Mouse (Mus musculus): ENCODE data around the gene Sik3.
A peak's percentile ranks its signal among the peaks of the same experiment; 100 is the strongest.
"Not testable (repeated sequence)": the region's sequence is repeated elsewhere in the genome, so short reads cannot be mapped to it uniquely, and the experiment has no call there.

The Sik3 gene

DNA sequence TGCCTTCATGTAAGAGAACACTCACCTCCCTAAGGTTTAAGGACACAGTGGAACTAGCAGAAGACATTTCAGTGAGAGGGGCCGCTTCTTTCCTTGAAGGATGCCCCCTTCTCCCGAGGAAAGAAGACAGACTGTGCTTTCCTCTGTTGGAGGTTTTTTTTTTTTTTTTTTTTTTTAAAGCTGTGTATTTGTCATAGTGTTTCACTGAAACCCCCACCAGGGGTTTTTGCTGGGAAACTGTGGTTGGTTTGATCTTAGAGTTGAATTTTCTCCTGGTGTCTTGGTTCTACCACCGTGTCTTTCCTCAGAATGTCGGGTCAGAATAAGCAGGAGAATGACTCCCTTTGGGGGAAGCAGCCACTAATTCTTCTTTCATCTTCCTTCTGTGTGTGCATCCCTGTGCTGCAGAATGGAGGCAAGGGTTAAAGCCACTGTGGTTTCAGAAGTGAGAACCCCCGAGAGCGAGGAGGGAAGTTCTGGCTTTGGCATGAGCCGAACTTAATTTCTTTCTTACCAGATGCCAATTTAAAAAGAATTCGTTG lies 106.3 kb downstream of the Sik3 start:
- DNase-seq, result no peak

DNA sequence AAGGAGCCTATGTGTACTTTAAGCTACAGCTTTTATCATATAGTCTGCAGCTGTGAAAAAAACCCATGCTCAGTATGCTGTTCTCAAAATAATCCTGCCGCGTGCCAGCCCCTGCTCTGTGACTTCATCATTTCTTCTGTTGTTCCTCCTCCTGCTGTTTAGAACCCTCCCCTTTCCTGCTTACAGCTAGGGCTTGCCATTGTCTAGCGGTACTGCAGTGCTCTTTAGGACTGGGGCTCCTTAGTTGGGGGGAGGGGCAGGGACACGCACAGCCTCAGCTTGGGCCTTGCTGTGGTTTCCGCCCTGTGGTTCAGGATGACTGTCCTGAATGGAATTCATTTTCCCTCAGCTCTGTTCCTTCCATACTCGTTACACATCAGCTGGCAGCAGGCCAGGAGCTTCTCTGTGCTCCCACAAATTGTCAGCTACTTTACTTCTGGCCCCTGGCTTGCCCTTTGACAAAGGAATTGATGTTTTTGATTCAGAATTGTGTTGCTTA lies 107.4 kb downstream of the Sik3 start:
- DNase-seq, result peak; percentile 64

DNA sequence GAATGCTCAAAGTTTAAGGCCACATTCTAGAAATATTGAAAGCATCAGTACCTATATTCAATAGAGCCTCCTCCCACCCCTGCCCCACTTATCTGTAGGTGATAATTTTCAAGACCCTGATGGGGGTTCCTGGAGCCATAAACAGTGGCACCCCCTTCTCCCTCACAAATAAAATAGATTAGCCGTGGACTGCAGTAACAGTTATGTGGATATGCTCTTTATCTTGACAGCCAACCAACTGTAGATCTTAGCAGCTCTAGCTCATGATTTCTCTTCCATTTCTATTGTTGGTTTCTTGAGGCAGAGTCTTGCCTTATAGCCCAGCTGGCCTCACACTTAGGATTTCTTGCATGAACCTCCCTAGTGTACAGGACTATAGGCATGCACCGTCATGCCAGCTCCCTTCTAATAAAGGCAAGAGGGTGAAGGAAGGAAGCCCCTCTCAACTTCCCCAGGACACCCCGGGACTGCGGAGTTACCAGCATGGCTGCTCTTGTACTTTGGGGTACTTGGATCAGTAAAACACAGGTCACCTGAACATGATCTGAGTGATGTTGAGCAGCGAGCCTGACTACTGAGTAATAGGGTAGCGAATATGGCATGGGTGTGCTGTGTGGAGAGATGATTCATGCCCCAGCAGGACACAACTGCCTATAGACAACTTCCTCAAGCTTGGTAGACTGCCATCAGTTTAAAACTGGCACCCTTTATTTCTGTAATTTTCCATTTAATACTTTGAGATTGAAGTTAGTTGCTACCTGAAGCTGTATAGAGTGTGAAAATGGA lies 108.0 kb downstream of the Sik3 start:
- DNase-seq, result no peak

DNA sequence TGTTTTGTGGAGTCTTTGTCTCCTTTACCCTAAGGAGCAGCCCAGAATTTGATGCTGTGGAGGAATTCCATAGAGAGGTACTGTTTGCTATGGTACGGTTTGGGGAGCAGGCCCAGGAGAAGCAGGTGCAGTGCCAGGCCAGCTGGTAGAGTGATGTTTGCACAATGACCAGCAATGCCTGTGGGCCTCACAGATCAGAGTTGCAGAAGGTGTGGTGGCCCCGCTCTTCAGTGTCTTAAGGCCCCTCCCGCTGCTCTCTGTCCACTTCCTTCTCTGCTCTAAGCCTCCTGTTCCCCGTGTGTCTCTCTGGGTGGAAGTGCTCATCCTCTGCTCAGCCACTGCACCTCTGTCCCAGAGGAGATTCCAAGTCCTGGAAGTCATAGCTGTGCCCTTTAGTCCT lies 108.9 kb downstream of the Sik3 start:
- no peak for DNase-seq

DNA sequence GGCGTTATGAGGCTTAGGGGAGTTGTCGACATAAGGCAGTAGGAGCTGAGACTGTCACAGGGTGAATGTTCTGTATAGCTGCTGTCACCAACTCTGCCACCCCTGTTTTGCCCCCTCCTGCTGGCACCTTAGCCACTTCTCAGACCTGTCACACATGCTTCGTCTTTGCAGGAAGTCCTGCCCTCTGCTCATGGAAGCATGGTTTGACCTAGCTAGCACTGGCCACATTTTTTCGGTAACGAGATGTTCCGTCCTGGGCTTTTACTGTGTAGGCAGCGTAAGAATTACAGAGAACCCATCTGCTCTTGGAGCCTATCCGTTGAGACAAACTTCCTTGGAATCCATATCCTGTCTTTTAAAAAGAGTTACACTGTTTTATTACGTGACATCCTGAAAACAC lies 110.1 kb downstream of the Sik3 start:
- no peak for DNase-seq

DNA sequence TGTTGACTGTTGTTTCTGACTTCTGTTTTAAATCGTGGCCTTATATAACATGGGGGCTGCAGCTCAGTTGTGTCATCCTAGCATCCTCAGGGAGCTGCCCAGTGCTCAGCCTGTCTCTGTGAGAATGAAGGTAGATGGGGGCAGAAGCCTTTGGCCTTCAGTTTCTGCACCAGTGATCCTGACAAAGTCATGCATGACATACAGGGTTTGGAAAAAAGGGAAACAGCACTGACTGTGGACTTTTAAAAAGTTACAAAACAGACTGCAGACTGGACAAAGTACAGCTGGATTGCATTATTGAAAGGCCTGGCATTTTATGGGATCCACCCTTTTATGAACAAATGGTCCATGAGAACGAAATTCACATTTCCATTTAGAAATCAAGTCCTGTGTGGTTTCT lies 113.7 kb downstream of the Sik3 start:
- peak; percentile 47 for DNase-seq

DNA sequence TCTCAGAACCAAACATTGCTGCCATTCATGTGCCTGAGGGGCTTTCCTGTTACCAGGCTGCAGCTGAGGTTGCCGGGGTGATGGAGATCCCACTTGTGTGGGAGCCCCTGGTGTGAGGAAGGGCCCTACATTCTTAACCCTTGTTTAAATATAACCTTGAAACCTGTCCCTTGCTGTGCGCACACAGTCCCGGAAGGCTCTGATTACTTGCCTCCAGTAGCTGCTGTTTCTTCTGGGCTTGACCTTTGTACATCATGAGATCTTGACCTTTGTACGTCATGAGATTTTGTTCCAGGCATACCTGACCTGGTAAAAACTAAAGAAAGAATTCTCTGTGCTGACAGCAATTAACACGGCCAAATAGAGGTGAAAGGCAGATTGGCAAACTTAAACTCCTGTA lies 114.7 kb downstream of the Sik3 start:
- no peak for DNase-seq

DNA sequence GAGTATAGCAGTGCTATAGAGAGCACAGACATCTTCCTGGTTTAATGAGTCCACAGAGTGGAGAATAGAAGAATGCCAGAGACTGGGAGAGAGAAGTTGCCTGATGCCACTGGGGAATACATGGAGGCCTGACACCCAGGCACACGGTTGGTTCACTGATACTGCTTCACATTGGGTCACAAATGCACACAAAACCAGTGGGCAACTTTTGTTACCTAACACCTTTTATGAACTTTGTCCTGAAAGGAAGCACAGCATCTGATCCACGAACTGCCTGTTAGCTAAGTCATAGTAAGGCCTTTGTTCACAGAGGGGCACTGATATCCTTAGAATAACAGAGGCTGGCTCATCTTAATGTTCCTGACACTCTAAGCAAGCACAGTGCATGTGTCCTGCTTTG lies 116.6 kb downstream of the Sik3 start:
- no peak for DNase-seq

DNA sequence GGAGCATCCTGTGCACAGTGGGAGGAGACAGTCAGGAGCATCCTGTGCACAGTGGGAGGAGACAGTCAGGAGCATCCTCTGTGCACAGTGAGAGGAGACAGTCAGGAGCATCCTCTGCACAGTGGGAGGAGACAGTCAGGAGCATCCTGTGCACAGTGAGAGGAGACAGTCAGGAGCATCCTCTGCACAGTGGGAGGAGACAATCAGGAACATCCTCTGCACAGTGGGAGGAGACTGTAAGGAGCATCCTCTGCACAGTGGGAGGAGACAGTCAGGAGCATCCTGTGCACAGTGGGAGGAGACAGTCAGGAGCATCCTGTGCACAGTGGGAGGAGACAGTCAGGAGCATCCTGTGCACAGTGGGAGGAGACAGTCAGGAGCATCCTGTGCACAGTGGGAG lies 120.2 kb downstream of the Sik3 start:
- not testable (repeated sequence) for DNase-seq

DNA sequence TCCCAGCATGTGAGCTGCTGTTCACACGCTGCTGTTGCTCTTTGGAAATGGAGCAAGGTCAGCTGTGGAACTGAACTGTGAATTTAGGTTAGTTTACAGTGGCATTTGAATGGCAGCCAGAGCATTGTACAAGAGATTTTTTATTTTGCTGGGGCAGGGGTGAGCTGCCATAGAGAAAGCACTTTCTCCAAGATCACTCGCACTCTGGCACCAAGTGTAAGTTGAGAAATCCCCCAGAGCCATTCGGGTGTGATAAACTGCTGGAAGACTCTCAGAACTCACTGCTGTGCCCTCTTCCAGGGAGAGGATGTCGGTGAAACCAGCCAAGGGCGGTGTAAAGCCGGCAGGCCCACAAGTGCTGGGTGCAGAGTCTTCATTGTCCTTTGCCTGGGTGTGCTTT lies 126.2 kb downstream of the Sik3 start:
- no peak for DNase-seq

DNA sequence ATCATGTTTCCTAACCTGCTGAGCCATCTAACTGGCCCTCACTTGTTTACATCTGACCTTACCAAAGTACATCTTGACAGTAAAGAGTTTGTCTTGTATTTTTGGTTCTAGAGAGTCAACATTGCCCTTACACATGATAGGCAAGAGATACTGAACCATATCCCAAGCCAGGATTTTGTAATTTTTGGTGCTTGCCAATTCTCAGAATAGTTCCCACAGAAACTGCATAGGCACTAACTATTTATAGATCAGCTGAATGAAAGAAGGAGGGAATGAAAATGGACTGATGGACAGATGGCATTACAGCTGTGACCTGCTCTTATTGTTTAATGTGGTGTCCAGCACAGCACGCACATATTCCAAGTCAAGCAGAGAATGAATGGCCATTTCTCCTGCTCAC lies 128.2 kb downstream of the Sik3 start:
- DNase-seq, result no peak

DNA sequence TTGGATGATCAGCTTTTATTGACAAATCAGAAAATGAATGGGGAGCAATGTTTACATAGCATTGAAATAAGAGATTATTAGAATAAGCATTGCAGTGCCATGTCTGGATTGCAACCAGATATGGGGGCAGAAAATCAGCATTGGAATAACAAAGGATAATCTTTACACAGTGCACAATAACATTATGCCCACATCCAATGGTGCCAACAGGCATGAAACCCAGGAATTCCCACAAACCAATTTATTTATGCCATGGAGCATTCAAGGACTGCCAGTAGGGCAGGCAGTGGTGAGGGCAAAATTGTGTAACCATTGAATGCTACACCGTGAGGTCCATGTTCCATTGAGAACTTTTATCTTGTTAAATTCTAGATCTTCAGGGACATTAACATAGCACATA lies 129.4 kb downstream of the Sik3 start:
- no peak for DNase-seq

DNA sequence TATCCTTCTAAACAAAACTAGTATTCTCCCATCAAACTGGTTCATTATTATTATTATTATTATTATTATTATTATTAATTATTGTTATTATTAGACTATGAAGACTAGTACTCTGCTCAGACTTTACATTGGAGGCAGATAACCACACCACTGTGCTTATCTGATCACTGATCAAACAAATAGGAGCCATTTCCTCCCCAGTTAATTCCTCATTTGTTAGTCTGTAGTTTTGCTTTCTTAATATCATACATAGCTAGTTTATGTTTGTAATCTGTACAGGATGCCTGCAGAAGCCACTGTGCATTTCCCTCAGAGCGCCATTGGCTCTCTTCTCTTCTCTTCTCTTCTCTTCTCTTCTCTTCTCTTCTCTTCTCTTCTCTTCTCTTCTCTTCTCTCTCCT lies 129.9 kb downstream of the Sik3 start:
- no peak for DNase-seq

DNA sequence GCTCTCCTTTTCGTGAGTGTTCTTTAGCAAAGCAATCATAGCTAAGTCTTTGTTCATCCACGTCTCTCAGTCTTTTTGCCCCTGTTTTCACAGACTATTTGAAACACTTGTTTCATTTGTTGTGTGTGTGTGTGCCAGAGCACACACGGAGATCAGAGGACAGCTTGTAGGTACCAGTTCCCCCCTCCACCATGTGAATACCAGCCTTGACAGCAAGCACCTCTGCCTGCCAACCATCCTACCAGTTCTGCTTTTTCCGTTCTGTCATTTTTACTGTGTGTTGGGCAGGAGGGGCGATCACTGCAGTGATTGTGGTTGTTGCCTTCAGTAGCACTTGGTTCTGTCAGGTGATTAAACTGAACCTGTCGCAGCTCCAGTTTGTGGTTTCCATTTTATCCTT lies 132.4 kb downstream of the Sik3 start:
- no peak for DNase-seq

DNA sequence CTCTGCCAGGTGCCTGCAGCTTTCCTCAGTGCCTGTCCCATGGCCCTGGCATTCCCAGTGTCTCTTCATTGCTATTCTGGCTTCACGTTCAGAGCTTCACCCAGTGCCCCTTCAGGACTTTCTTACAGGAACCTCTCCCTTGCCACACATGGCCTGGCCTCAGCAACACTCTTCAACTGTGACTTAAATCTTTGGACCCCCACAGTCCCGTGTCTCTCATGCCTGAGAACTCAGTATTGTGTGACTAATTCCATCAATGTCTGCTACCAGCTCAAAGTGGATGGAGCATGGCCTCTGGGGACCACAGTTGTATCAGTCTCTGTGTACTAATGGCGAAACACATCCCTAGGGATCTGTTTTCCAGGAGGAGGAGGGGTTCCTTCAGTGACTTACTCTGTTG lies 133.8 kb downstream of the Sik3 start:
- DNase-seq, result no peak

DNA sequence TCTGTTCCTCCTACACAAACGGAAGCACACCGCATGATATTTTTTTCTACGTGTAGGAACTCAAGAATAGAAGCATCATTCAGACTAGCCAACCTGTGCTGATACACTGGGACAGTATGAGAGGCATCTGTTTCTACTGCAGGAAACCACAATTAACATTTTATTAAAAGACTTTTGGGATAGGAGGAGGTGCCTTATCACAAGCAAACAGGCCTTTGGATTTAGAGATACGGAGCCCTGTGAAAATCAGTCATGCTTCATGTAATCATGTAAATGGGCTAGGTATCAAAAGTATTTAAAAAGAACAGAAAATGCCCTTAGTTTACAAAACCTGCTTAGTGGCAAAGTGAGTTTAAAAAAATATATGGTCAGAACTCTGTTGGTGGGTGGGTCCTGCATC lies 136.1 kb downstream of the Sik3 start:
- DNase-seq, result no peak

DNA sequence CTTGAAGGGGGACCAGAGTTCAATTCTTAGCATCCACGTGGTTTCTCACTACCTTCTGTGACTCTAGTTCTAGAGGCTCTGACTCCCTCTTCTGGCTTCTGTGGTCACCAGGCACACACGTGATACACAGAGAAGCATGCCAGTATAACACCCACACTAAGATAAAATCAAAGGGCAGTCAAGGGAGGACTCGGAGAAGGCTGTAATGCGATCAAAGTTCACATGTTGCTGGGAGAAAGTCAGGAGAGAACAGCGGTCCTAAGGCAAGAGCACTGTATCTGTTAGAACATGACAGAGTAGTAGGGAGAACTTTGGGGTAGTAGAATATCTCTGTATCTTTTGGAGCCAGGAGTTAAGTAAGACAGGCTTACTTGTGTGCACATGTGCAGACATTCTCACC lies 136.8 kb downstream of the Sik3 start:
- peak; percentile 62 for DNase-seq

DNA sequence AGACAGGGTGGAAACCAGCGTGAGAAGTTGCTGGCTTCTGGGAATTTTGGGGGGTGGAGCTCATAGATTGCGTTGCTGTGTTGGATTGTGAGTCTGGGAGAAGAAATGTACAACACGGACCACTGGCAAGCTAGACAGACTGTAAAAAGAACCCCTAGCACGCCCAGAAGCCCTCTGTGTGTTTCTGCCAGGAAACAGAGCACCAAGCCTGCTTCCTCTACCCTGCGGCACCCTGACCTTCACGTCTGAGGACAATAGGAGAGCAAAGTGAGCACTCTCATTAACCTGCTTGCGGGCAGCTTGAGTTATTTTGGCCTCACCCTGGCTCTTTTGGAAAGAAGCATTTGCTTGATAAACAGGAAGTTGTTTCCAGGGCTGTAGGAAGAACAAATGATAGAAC lies 137.5 kb downstream of the Sik3 start:
- peak; percentile 32 for DNase-seq

DNA sequence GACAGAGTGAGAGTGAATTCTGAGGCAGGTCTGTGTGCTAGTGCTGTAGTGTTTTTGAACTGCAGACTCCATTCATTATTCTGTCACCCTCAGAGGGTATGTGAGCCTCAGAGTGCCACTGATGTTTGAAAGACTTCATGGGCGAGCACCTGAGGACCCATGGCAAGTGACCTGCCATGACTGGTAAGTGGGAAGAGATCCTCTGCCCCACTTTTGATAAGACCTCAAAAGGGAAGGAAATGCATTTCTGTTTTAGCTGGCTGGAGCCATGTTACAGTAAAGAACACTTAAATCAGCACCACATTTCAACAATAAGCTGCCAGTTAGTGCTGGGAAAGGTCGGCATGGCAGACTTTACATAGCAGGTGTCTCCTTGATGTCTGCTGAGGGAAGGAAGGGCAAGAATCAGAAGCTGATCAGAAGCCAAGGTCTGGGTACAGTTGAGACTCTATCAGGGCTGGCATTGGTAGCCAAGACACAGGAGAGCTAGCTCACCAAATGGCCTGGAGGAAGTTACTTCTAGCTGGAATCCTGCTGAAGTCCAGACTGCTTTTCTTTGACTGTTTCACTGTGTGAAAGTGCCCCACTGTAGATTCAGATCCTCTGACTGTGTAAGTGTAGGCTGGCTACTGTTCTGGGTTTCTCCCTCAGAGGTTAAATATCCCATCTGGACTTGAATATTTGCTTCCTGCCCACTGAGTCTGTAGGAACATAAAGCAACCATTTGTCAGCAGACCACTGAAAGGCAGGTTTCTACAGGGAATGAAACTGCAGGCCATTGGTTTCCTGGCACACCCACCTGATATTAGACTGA lies 138.5 kb downstream of the Sik3 start:
- DNase-seq, result no peak

DNA sequence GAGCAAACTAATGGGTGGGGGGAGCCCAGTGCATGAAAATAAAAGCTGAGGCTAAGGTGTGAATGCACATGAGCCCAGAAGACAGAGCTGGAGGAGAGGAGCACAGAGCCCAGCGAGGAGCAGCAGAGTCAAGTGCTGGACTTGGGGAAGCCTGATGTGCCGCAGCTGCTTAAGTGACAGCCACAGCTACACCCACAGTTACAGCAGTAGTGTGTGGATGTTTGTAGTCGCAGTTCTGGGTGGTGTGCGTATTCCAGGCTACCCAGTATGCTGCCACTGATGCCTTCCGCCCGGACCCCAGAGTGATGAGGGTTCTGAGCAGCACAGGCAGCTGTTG lies 139.1 kb downstream of the Sik3 start:
- DNase-seq, result no peak

DNA sequence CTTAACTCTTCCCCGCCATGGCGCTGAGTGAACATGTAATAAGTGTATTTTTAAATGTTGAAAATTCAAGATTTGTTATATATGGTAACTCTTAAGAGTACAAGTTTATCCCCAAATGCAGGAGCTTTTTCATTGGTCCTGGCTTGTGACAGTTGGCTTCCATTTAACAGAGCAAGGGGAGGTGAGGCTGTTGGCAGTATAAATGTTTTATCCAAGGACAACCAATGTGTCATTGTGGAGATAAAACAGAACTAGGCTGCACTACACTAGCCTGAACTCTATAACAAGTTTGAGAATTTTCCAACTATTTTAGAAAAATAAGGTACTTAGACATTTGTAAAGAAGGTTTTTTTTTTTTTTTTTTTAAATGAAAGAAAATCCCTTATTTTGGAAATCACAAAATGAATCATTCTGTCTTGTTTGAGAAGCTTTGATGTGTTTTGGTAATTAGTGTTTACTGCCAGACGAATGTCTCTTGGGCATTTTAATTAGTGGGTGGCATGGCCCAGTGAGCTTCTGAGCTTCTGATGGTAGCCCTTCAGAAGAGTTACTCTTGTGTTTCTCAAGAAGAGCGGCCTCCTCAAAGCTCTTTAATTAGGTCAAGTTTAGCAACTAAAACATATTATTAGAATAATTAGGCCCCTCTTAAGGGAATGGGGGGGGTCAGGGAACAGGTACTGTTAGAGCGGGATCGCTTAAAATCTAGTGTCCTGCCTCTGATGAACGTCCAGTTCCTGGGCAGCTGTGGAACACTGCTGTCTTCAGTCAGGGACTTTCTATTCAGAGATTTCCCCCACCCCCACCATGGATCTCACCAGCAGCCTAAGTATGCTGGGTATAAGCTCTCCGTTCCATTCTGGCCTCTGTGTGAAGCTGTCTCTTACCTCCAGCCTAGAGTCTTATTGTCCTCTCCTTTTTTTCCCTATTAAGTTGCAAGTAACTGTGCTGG lies 139.7 kb downstream of the Sik3 start:
- no peak for DNase-seq

DNA sequence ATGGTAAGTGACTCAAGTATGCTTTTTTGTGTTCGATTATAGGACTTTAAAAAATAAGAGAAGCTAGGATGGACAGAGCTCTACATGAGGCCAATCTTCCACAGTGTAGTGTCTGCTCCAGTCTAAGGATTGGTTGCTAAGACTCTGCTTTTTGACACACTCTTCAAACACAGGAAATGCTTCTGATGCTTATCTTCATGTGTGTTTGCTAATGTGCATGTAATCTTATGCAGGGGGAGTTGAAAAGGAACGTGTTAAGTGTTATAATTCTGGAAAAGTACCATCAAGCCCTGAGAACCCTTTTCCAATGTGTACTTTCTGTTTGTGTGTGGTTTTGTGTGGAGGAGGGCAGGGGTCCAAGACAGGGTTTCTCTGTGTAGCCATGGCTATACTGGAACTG lies 141.8 kb downstream of the Sik3 start:
- no peak for DNase-seq

DNA sequence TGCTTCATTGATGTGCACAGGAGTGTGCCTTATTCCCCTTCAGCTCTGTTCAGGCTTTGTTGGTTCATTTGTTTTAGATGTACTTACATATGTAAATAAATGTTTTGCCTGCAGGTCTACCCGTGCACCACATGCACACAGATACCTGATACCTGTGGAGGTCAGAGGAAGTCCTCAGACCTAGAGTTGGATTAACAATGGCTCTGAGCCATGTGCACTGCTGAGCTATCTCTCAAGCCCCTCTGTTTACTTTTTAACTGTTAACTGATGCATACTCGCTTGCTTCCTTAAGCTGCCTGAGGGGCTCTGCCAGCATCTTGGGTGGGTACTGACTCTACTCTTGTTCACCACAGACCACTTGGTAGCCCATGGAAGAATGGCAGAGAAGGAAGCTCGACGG lies 142.4 kb downstream of the Sik3 start:
- no peak for DNase-seq

Data from kidney, adult 18-20 months (tissue).